Mouse (Mus musculus): ENCODE data around the gene Hrc. TPM values are rescaled to one million over a fixed set of nuclear protein-coding genes. Genes with fewer than 3 reads are reported as not detected.

Gene Hrc
- 24.1 and 28.3 TPM in 2 replicates for polyA plus RNA-seq (2014; fragmentation: Nextera tagmentation; extraction: Ambion mirVana)

GRCm38 (mm10) chr7:45335056-45335455 is at the start of gene Hrc:
TSS of gene Hrc (plus strand) at chr7:45335290.
- Histone ChIP-seq H3K4me2 (ENCODE audit: low read length) (peak within 1 kb of the TSS; percentile 89), H3K27ac (replicated peaks in 1 of 2; ENCODE audit: control insufficient read depth in 1 of 2, insufficient read depth in 1 of 2, low read depth in 2 of 2, low read length in 2 of 2) (peak within 1 kb of the TSS; percentile 93 to 94), H3K36me3 (ENCODE audit: control insufficient read depth, insufficient read depth, low read length) (no peaks in the 10 kb centered on the region), H3K4me1 (ENCODE audit: control insufficient read depth in 2 of 2, insufficient read depth in 2 of 2, low read length in 2 of 2) (peaks cover 47 to 62% of the 10 kb centered on the region in 2 experiments), H3K9me3 (ENCODE audit: control insufficient read depth, low read length) (no peaks in the 10 kb centered on the region), H3K4me3 (ENCODE audit: control insufficient read depth in 1 of 2, insufficient read depth in 1 of 2, low read depth in 1 of 2, low read length in 2 of 2) (peak within 1 kb of the TSS in 1 of 2 experiments; percentile 73; a peak in 3 of 4 replicates), H3K27me3 (ENCODE audit: control insufficient read depth, insufficient read depth, low read length) (no peaks in the 10 kb centered on the region; the same call in 1 of the 2 replicates), H3K9ac (ENCODE audit: low read length) (peak within 1 kb of the TSS; percentile 89)
- WGBS, result 15% methylated on average over 5 of the region's 5 CpGs
- ATAC-seq (ENCODE audit: insufficient number of reproducible peaks, insufficient read depth, low FRiP score, low read depth), result peak; percentile 40; the same call in 1 of the 2 replicates

GRCm38 (mm10) chr7:45286486-45286885 is 48.6 kb upstream of the Hrc start:
- no peak for ATAC-seq (ENCODE audit: insufficient number of reproducible peaks, insufficient read depth, low FRiP score, low read depth)
- no peak overlapping the region for H3K27ac ChIP-seq (replicated peaks in 1 of 2; ENCODE audit: control insufficient read depth in 1 of 2, insufficient read depth in 1 of 2, low read depth in 2 of 2, low read length in 2 of 2)
- 81% methylated on average over 13 of the region's 13 CpGs for WGBS
- H3K9me3 ChIP-seq (ENCODE audit: control insufficient read depth, low read length), result peaks cover 4% of the 10 kb centered on the region; the same call in 1 of the 2 replicates
- H3K4me3 ChIP-seq (ENCODE audit: control insufficient read depth in 1 of 2, insufficient read depth in 1 of 2, low read depth in 1 of 2, low read length in 2 of 2), result no peak overlapping the region
- no peaks in the 10 kb centered on the region for H3K4me1 ChIP-seq (ENCODE audit: control insufficient read depth in 2 of 2, insufficient read depth in 2 of 2, low read length in 2 of 2)
- no peak overlapping the region for H3K4me2 ChIP-seq (ENCODE audit: low read length)
- no peaks in the 10 kb centered on the region for H3K36me3 ChIP-seq (ENCODE audit: control insufficient read depth, insufficient read depth, low read length)
- no peak overlapping the region for H3K9ac ChIP-seq (ENCODE audit: low read length)
- H3K27me3 ChIP-seq (ENCODE audit: control insufficient read depth, insufficient read depth, low read length), result 0 out of 2 replicates have a peak, but pooled peaks cover 3% of the 10 kb centered on the region

- WGBS, result 82% methylated on average over 1 of the region's 1 CpGs
- H3K4me1 ChIP-seq (ENCODE audit: control insufficient read depth in 2 of 2, insufficient read depth in 2 of 2, low read length in 2 of 2), result no peaks in the 10 kb centered on the region
- H3K4me3 ChIP-seq (ENCODE audit: control insufficient read depth in 1 of 2, insufficient read depth in 1 of 2, low read depth in 1 of 2, low read length in 2 of 2), result no peak overlapping the region
- no peak overlapping the region for H3K27ac ChIP-seq (replicated peaks in 1 of 2; ENCODE audit: control insufficient read depth in 1 of 2, insufficient read depth in 1 of 2, low read depth in 2 of 2, low read length in 2 of 2)
- no peak for ATAC-seq (ENCODE audit: insufficient number of reproducible peaks, insufficient read depth, low FRiP score, low read depth)
- no peaks in the 10 kb centered on the region for H3K36me3 ChIP-seq (ENCODE audit: control insufficient read depth, insufficient read depth, low read length)
- no peaks in the 10 kb centered on the region for H3K27me3 ChIP-seq (ENCODE audit: control insufficient read depth, insufficient read depth, low read length)
- no peak overlapping the region for H3K4me2 ChIP-seq (ENCODE audit: low read length)
- H3K9ac ChIP-seq (ENCODE audit: low read length), result no peak overlapping the region
- H3K9me3 ChIP-seq (ENCODE audit: control insufficient read depth, low read length), result no peaks in the 10 kb centered on the region
Measured at GRCm38 (mm10) chr7:45296626-45297025, 38.5 kb upstream of the Hrc start.

- Histone ChIP-seq H3K27me3 (ENCODE audit: control insufficient read depth, insufficient read depth, low read length) (no peaks in the 10 kb centered on the region), H3K4me2 (ENCODE audit: low read length) (no peak overlapping the region), H3K9me3 (ENCODE audit: control insufficient read depth, low read length) (no peaks in the 10 kb centered on the region)
Measured at GRCm38 (mm10) chr7:45297563-45297962, 37.5 kb upstream of the Hrc start.

GRCm38 (mm10) chr7:45299752-45300151 is 35.3 kb upstream of the Hrc start:
- Histone ChIP-seq H3K9me3 (ENCODE audit: control insufficient read depth, low read length) (no peaks in the 10 kb centered on the region), H3K9ac (ENCODE audit: low read length) (no peak overlapping the region), H3K27me3 (ENCODE audit: control insufficient read depth, insufficient read depth, low read length) (no peaks in the 10 kb centered on the region), H3K27ac (replicated peaks in 1 of 2; ENCODE audit: control insufficient read depth in 1 of 2, insufficient read depth in 1 of 2, low read depth in 2 of 2, low read length in 2 of 2) (no peak overlapping the region), H3K4me2 (ENCODE audit: low read length) (no peak overlapping the region), H3K4me1 (ENCODE audit: control insufficient read depth in 2 of 2, insufficient read depth in 2 of 2, low read length in 2 of 2) (no peaks in the 10 kb centered on the region), H3K4me3 (ENCODE audit: control insufficient read depth in 1 of 2, insufficient read depth in 1 of 2, low read depth in 1 of 2, low read length in 2 of 2) (no peak overlapping the region), H3K36me3 (ENCODE audit: control insufficient read depth, insufficient read depth, low read length) (peaks cover 22% of the 10 kb centered on the region)
- ATAC-seq (ENCODE audit: insufficient number of reproducible peaks, insufficient read depth, low FRiP score, low read depth), result peak; percentile 82
- 10% methylated on average over 5 of the region's 5 CpGs for WGBS

More at GRCm38 (mm10) chr7:45297563-45297962, 37.5 kb upstream of the Hrc start:
- ATAC-seq (ENCODE audit: insufficient number of reproducible peaks, insufficient read depth, low FRiP score, low read depth), result no peak
- Histone ChIP-seq H3K36me3 (ENCODE audit: control insufficient read depth, insufficient read depth, low read length) (no peaks in the 10 kb centered on the region; the same call in 1 of the 2 replicates), H3K9ac (ENCODE audit: low read length) (no peak overlapping the region), H3K4me3 (ENCODE audit: control insufficient read depth in 1 of 2, insufficient read depth in 1 of 2, low read depth in 1 of 2, low read length in 2 of 2) (no peak overlapping the region), H3K27ac (replicated peaks in 1 of 2; ENCODE audit: control insufficient read depth in 1 of 2, insufficient read depth in 1 of 2, low read depth in 2 of 2, low read length in 2 of 2) (no peak overlapping the region), H3K4me1 (ENCODE audit: control insufficient read depth in 2 of 2, insufficient read depth in 2 of 2, low read length in 2 of 2) (no peaks in the 10 kb centered on the region)
- WGBS, result 45% methylated on average over 3 of the region's 3 CpGs

GRCm38 (mm10) chr7:45300270-45300669 is 34.8 kb upstream of the Hrc start:
- WGBS, result 7% methylated on average over 6 of the region's 6 CpGs
- Histone ChIP-seq H3K9ac (ENCODE audit: low read length) (no peak overlapping the region), H3K4me2 (ENCODE audit: low read length) (no peak overlapping the region), H3K4me1 (ENCODE audit: control insufficient read depth in 2 of 2, insufficient read depth in 2 of 2, low read length in 2 of 2) (no peaks in the 10 kb centered on the region), H3K27ac (replicated peaks in 1 of 2; ENCODE audit: control insufficient read depth in 1 of 2, insufficient read depth in 1 of 2, low read depth in 2 of 2, low read length in 2 of 2) (no peak overlapping the region), H3K4me3 (ENCODE audit: control insufficient read depth in 1 of 2, insufficient read depth in 1 of 2, low read depth in 1 of 2, low read length in 2 of 2) (no peak overlapping the region), H3K36me3 (ENCODE audit: control insufficient read depth, insufficient read depth, low read length) (peaks cover 26% of the 10 kb centered on the region), H3K27me3 (ENCODE audit: control insufficient read depth, insufficient read depth, low read length) (no peaks in the 10 kb centered on the region), H3K9me3 (ENCODE audit: control insufficient read depth, low read length) (no peaks in the 10 kb centered on the region)
- peak; percentile 27; the same call in 1 of the 2 replicates for ATAC-seq (ENCODE audit: insufficient number of reproducible peaks, insufficient read depth, low FRiP score, low read depth)

GRCm38 (mm10) chr7:45302626-45303025 is 32.5 kb upstream of the Hrc start:
- Histone ChIP-seq H3K27ac (replicated peaks in 1 of 2; ENCODE audit: control insufficient read depth in 1 of 2, insufficient read depth in 1 of 2, low read depth in 2 of 2, low read length in 2 of 2) (no peak overlapping the region), H3K9me3 (ENCODE audit: control insufficient read depth, low read length) (no peaks in the 10 kb centered on the region), H3K27me3 (ENCODE audit: control insufficient read depth, insufficient read depth, low read length) (no peaks in the 10 kb centered on the region), H3K4me3 (ENCODE audit: control insufficient read depth in 1 of 2, insufficient read depth in 1 of 2, low read depth in 1 of 2, low read length in 2 of 2) (no peak overlapping the region), H3K4me1 (ENCODE audit: control insufficient read depth in 2 of 2, insufficient read depth in 2 of 2, low read length in 2 of 2) (no peaks in the 10 kb centered on the region), H3K9ac (ENCODE audit: low read length) (no peak overlapping the region), H3K36me3 (ENCODE audit: control insufficient read depth, insufficient read depth, low read length) (peaks cover 39% of the 10 kb centered on the region), H3K4me2 (ENCODE audit: low read length) (no peak overlapping the region)
- ATAC-seq (ENCODE audit: insufficient number of reproducible peaks, insufficient read depth, low FRiP score, low read depth), result no peak
- WGBS, result 69% methylated on average over 8 of the region's 8 CpGs

GRCm38 (mm10) chr7:45304869-45305268 is 30.2 kb upstream of the Hrc start:
- no peak overlapping the region for H3K4me3 ChIP-seq (ENCODE audit: control insufficient read depth in 1 of 2, insufficient read depth in 1 of 2, low read depth in 1 of 2, low read length in 2 of 2)
- no peaks in the 10 kb centered on the region for H3K4me1 ChIP-seq (ENCODE audit: control insufficient read depth in 2 of 2, insufficient read depth in 2 of 2, low read length in 2 of 2)
- H3K9me3 ChIP-seq (ENCODE audit: control insufficient read depth, low read length), result no peaks in the 10 kb centered on the region
- no peaks in the 10 kb centered on the region for H3K27me3 ChIP-seq (ENCODE audit: control insufficient read depth, insufficient read depth, low read length)
- WGBS, result 47% methylated on average over 11 of the region's 13 CpGs
- no peak overlapping the region for H3K27ac ChIP-seq (replicated peaks in 1 of 2; ENCODE audit: control insufficient read depth in 1 of 2, insufficient read depth in 1 of 2, low read depth in 2 of 2, low read length in 2 of 2)
- H3K36me3 ChIP-seq (ENCODE audit: control insufficient read depth, insufficient read depth, low read length), result peaks cover 51% of the 10 kb centered on the region
- ATAC-seq (ENCODE audit: insufficient number of reproducible peaks, insufficient read depth, low FRiP score, low read depth), result no peak
- H3K4me2 ChIP-seq (ENCODE audit: low read length), result no peak overlapping the region; the same call in 1 of the 2 replicates
- no peak overlapping the region for H3K9ac ChIP-seq (ENCODE audit: low read length)
